Mouse (Mus musculus): Measurements from ENCODE around the gene Ndufa10.

GRCm38 (mm10) chr1:92424714-92425113 lies 48.9 kb downstream of the Ndufa10 start:
- TF ChIP-seq CTCF (IDR thresholded peaks at IDR 0.05; ENCODE audit: borderline replicate concordance, control insufficient read depth, extremely low read depth, insufficient read depth, low read length, poor library complexity) (no peak), POLR2A (IDR thresholded peaks at IDR 0.05; ENCODE audit: control insufficient read depth, extremely low read depth, insufficient read depth, low read length, poor library complexity) (no peak)

Data from thymus, adult 2 months (tissue).